Mouse (Mus musculus): ENCODE results near the gene Ifit1.

DNA sequence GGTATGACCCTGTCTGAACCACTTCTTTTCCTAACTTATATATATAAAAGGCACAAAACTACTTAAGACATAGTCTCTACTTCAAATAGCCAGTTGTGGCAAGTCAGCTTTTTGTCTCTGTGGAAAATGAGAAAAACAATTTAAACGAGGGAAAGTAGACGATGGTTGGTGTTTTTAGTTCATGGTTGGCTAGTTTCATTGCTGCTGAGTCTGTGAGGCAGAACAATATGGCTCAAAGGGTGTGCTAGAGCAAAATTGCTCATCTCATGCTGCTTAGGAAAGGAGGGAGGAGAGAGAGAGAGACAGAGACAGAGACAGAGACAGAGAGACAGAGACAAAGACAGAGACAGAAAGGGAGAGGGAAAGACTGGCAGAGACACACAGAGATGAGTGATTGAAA, 58.6 kb downstream of the Ifit1 start:
- TF ChIP-seq POLR2A (IDR thresholded peaks at IDR 0.05; ENCODE audit: insufficient read depth, low read depth, low read length) (no peak), CTCF (IDR thresholded peaks at IDR 0.05) (no peak)

Measured in heart, adult 2 months (tissue).